Mouse (Mus musculus): ENCODE measurements around the gene Prkcb. TPM values are rescaled to one million over a fixed set of nuclear protein-coding genes. Genes with fewer than 3 reads are reported as not detected.

The Prkcb gene
- total and polyA plus RNA-seq, 2 experiments from 2014 or later, result 196 to 307 TPM

DNA sequence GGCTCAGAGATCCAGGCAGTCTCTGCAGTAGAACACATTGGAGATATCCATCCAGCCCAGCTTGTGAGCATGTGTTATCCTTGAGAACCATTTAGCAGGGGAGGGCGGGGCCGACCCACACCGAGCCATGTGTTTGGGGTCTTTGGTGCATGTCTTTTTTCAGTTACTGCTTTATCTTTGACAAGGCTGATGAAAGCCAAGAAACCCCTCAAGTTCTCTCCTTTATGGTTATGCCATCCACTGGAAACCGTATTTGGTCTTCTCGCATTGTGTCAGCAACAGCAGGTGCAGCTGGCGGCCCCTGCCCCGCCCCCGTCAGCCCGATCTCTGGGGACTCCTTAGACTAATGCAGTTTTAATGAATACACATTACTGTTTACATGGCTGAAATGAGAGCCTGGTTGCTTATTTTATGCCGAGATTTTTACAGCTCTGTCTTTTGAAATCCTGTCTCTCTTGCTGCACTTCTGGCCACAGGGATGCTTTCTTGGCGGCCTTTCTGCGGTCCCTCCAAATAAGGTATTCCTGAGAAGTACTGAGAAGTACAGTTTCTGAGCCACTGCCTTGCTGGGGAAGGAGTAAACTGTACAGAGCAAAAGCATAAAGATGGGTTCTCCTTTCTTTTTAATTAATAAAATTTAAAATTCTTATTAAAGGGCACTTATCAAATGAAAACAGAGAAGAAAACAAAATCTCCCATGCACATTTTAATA lies 64.2 kb downstream of the Prkcb start:
- Histone ChIP-seq H3K4me1 (ENCODE audit: insufficient read depth, low read length) (no peaks in the 10 kb centered on the region; the same call in 1 of the 2 replicates), H3K36me3 (ENCODE audit: insufficient read depth, low read length) (no peaks in the 10 kb centered on the region), H3K4me2 (ENCODE audit: low read depth, low read length, poor library complexity, severe bottlenecking) (no peak overlapping the region), H3K4me3 (ENCODE audit: low read depth, low read length) (no peak overlapping the region), H3K27me3 (ENCODE audit: insufficient read depth, low read length) (no peaks in the 10 kb centered on the region), H3K27ac (ENCODE audit: low read depth, low read length) (0 out of 2 replicates have a peak overlapping the region, but pooled peaks have one; percentile 21), H3K9me3 (ENCODE audit: low read length) (no peaks in the 10 kb centered on the region), H3K9ac (replicated peaks; ENCODE audit: low read length, poor library complexity, severe bottlenecking) (no peak overlapping the region)
- ATAC-seq (ENCODE audit: low FRiP score) (no peak), DNase-seq (ENCODE audit: low spot score) (peak; percentile 70)
- no peak for TF ChIP-seq CTCF (IDR thresholded peaks at IDR 0.05)
- 41% methylated on average over 12 of the region's 12 CpGs for WGBS

DNA sequence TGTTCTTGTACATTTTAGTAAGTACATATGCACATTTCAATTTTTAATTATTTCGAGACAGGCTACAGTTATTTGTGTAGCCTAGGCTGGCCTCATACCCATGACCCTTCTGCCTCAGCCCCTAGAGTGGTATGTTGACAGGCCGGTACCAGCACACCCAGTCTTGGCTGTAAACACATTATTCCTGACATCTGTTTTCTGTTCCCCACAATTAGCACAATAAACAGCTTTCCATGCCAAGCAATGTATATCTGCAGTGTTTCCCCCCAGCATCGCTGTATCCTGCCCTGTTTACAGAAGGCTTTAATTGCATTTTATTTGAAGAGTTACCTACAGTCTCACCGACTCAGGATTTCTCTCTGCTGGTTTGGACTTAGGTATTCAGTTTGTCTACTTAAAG lies 64.8 kb downstream of the Prkcb start:
- no peak overlapping the region for H3K9ac ChIP-seq (replicated peaks; ENCODE audit: low read length, poor library complexity, severe bottlenecking)

DNA sequence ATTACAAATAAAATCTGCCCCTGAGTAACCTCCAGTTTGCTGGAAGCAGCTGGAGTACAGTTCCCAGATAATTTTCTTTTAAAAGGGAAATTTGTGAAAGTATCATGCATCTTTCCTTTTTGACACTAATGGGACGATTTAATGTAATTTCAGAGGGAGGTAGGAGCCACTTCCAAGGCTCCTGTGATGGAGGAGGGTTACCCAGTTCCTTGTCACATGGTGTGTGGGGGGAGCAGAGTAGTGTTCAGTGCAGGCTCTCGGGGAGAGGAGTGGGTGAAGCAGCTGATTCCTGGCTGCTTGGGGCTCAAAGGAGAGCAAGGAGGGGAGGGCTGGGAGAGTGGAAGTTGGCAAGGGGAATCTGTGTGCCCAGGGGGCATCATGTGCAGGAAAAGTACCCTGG lies 68.4 kb downstream of the Prkcb start:
- 48% methylated on average over 2 of the region's 2 CpGs for WGBS
- H3K36me3 ChIP-seq (ENCODE audit: insufficient read depth, low read length), result no peaks in the 10 kb centered on the region
- H3K27ac ChIP-seq (ENCODE audit: low read depth, low read length), result no peak overlapping the region
- TF ChIP-seq CTCF (IDR thresholded peaks at IDR 0.05), result no peak
- DNase-seq (ENCODE audit: low spot score) (no peak), ATAC-seq (ENCODE audit: low FRiP score) (no peak)
- H3K4me3 ChIP-seq (ENCODE audit: low read depth, low read length), result no peak overlapping the region
- no peak overlapping the region for H3K9ac ChIP-seq (replicated peaks; ENCODE audit: low read length, poor library complexity, severe bottlenecking)
- H3K27me3 ChIP-seq (ENCODE audit: insufficient read depth, low read length), result no peaks in the 10 kb centered on the region
- no peak overlapping the region for H3K4me2 ChIP-seq (ENCODE audit: low read depth, low read length, poor library complexity, severe bottlenecking)
- no peaks in the 10 kb centered on the region for H3K9me3 ChIP-seq (ENCODE audit: low read length)
- H3K4me1 ChIP-seq (ENCODE audit: insufficient read depth, low read length), result no peaks in the 10 kb centered on the region; the same call in 1 of the 2 replicates

More for the DNA sequence above, 64.8 kb downstream of the Prkcb start:
- TF ChIP-seq CTCF (IDR thresholded peaks at IDR 0.05), result no peak
- no peaks in the 10 kb centered on the region for H3K9me3 ChIP-seq (ENCODE audit: low read length)
- ATAC-seq (ENCODE audit: low FRiP score) (no peak), DNase-seq (ENCODE audit: low spot score) (no peak)
- no peaks in the 10 kb centered on the region for H3K36me3 ChIP-seq (ENCODE audit: insufficient read depth, low read length)
- no peaks in the 10 kb centered on the region; the same call in 1 of the 2 replicates for H3K4me1 ChIP-seq (ENCODE audit: insufficient read depth, low read length)
- H3K27me3 ChIP-seq (ENCODE audit: insufficient read depth, low read length), result no peaks in the 10 kb centered on the region
- H3K27ac ChIP-seq (ENCODE audit: low read depth, low read length), result no peak overlapping the region
- no peak overlapping the region for H3K4me2 ChIP-seq (ENCODE audit: low read depth, low read length, poor library complexity, severe bottlenecking)
- 71% methylated on average over 4 of the region's 4 CpGs for WGBS
- no peak overlapping the region for H3K4me3 ChIP-seq (ENCODE audit: low read depth, low read length)

DNA sequence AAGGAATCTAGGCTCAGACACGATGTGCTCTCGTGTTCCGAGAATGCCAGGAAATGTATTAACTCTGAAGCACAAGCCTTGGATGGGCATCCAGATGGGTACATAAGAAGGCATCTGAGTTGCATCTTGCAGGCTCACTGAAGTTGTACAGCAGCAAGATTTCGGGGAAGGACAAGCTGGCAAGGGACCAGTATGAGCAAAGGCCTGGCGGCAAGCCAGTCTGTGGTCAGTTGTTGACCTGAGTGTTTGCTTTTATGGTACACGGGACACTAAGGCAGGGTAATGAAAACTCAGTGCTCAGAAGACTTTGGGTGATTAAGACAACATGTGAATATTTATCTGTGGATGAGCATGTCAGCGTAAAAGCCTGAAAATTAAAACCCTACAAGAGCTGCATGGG lies 69.3 kb downstream of the Prkcb start:
- H3K36me3 ChIP-seq (ENCODE audit: insufficient read depth, low read length), result no peaks in the 10 kb centered on the region
- DNase-seq (ENCODE audit: low spot score) (no peak), ATAC-seq (ENCODE audit: low FRiP score) (no peak)
- no peaks in the 10 kb centered on the region for H3K9me3 ChIP-seq (ENCODE audit: low read length)
- H3K9ac ChIP-seq (replicated peaks; ENCODE audit: low read length, poor library complexity, severe bottlenecking), result no peak overlapping the region
- H3K27me3 ChIP-seq (ENCODE audit: insufficient read depth, low read length), result no peaks in the 10 kb centered on the region
- H3K4me2 ChIP-seq (ENCODE audit: low read depth, low read length, poor library complexity, severe bottlenecking), result no peak overlapping the region
- TF ChIP-seq CTCF (IDR thresholded peaks at IDR 0.05), result no peak
- 85% methylated on average over 7 of the region's 7 CpGs for WGBS
- H3K4me1 ChIP-seq (ENCODE audit: insufficient read depth, low read length), result no peaks in the 10 kb centered on the region; the same call in 1 of the 2 replicates
- no peak overlapping the region for H3K4me3 ChIP-seq (ENCODE audit: low read depth, low read length)
- H3K27ac ChIP-seq (ENCODE audit: low read depth, low read length), result no peak overlapping the region

DNA sequence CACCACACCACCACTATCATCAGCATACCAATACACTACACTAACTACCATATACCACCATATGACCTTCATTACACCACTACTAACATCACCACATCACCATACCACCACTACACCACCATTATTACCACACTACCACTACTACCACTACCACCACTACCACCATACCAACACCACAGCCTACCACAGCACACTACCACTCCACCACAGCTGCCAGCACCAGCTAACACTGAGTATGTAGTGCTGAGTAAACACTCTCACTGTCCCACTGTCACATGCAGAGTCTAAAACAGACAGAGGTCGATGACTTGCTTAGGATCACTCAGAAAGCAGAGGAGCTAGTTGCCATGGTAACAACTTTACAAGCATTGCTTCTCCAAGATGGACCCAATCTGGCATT lies 78.1 kb downstream of the Prkcb start:
- TF ChIP-seq CTCF (IDR thresholded peaks at IDR 0.05), result no peak
- no peak overlapping the region for H3K9ac ChIP-seq (replicated peaks; ENCODE audit: low read length, poor library complexity, severe bottlenecking)
- H3K4me2 ChIP-seq (ENCODE audit: low read depth, low read length, poor library complexity, severe bottlenecking), result no peak overlapping the region
- ATAC-seq (ENCODE audit: low FRiP score), result no peak
- H3K27me3 ChIP-seq (ENCODE audit: insufficient read depth, low read length), result no peaks in the 10 kb centered on the region
- no peak overlapping the region for H3K27ac ChIP-seq (ENCODE audit: low read depth, low read length)
- H3K4me1 ChIP-seq (ENCODE audit: insufficient read depth, low read length), result no peaks in the 10 kb centered on the region
- WGBS, result 55% methylated on average over 1 of the region's 1 CpGs
- H3K36me3 ChIP-seq (ENCODE audit: insufficient read depth, low read length), result no peaks in the 10 kb centered on the region
- DNase-seq (ENCODE audit: low spot score), result no peak
- no peak overlapping the region for H3K4me3 ChIP-seq (ENCODE audit: low read depth, low read length)
- H3K9me3 ChIP-seq (ENCODE audit: low read length), result no peaks in the 10 kb centered on the region

DNA sequence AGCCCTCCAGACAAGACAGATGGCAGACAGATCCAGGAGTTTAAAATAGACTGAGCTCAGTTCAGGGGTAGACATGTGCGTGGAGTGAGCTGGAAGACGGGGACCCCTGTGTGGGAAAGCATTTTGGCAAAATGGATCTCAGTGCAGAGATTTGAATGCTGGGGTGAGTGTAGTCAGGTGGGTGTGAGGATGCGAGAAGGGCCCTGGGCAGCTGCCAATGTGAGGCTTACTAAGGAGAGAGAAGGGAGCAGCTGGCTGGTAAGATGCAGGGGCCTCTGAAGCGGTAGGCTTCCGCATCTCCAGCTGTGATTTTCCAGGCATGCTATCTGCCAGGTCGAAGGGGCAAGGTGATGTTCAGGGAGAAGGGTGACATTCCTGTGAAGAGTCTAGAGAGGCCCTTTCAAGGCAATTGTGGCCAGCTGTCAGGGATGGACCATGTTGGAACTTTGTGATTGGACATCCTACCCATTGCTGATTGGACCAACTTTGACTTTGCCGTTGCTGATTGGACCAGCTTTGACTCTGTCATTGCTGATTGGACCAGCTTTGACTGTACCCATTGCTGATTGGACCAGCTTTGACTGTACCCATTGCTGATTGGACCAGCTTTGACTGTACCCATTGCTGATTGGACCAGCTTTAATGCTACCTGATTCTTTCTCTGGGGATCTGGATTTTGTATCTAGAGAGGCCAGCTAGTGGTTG lies 78.9 kb downstream of the Prkcb start:
- H3K4me2 ChIP-seq (ENCODE audit: low read depth, low read length, poor library complexity, severe bottlenecking), result no peak overlapping the region
- no peak overlapping the region for H3K9ac ChIP-seq (replicated peaks; ENCODE audit: low read length, poor library complexity, severe bottlenecking)
- no peaks in the 10 kb centered on the region for H3K9me3 ChIP-seq (ENCODE audit: low read length)
- no peaks in the 10 kb centered on the region for H3K27me3 ChIP-seq (ENCODE audit: insufficient read depth, low read length)
- DNase-seq (ENCODE audit: low spot score) (no peak), ATAC-seq (ENCODE audit: low FRiP score) (no peak)
- H3K27ac ChIP-seq (ENCODE audit: low read depth, low read length), result no peak overlapping the region
- TF ChIP-seq CTCF (IDR thresholded peaks at IDR 0.05), result no peak
- no peak overlapping the region for H3K4me3 ChIP-seq (ENCODE audit: low read depth, low read length)
- H3K36me3 ChIP-seq (ENCODE audit: insufficient read depth, low read length), result no peaks in the 10 kb centered on the region
- 88% methylated on average over 7 of the region's 7 CpGs for WGBS
- H3K4me1 ChIP-seq (ENCODE audit: insufficient read depth, low read length), result no peaks in the 10 kb centered on the region

All from midbrain, postnatal 0 days (tissue).